Mouse (Mus musculus) forebrain, postnatal 0 days (tissue): ENCODE measurements around the gene Olfr1417. TPM values are rescaled to one million over a fixed set of nuclear protein-coding genes. Genes with fewer than 3 reads are reported as not detected.

Source experiments
- ATAC-seq: fragments of 200-750 bp; cut with Nextera tagmentation; 2 replicates; pipeline ENCODE4 v1.8.0; 2017; ENCODE audit warnings: mild to moderate bottlenecking, moderate library complexity
- DNase-seq: peaks from one replicate; pipeline ENCODE4 v3.0.0-alpha.2; 2015
- H3K27ac ChIP-seq: fragments of 300-500 bp; sonication (generic); 2 replicates; pipeline ENCODE4 v1.5.1; 2014; ENCODE audit warnings: low read depth, mild to moderate bottlenecking, antibody characterized with exemption, low read length, moderate library complexity, mixed read lengths
- H3K27me3 ChIP-seq: fragments of 300-500 bp; sonication (generic); 2 replicates; pipeline ENCODE4 v1.6.1; 2014; ENCODE audit warnings: mild to moderate bottlenecking, low read length, mixed read lengths; ENCODE audit not compliant: insufficient read depth
- H3K36me3 ChIP-seq: fragments of 300-500 bp; sonication (generic); 2 replicates; pipeline ENCODE4 v1.6.1; 2014; ENCODE audit warnings: mild to moderate bottlenecking, moderate library complexity; ENCODE audit not compliant: insufficient read depth
- H3K4me1 ChIP-seq: fragments of 300-500 bp; sonication (generic); 2 replicates; pipeline ENCODE4 v1.6.1; 2014; ENCODE audit warnings: antibody characterized with exemption; ENCODE audit not compliant: insufficient read depth
- H3K4me2 ChIP-seq: fragments of 300-500 bp; sonication (generic); 2 replicates; pipeline ENCODE4 v1.6.1; 2014; ENCODE audit warnings: low read depth, mild to moderate bottlenecking, moderate library complexity
- H3K4me3 ChIP-seq: fragments of 300-500 bp; sonication (generic); 2 replicates; pipeline ENCODE4 v1.5.1; 2014; ENCODE audit warnings: low read depth, low read length, mixed read lengths
- H3K9ac ChIP-seq: fragments of 300-500 bp; sonication (generic); 2 replicates; pipeline ENCODE4 v1.6.1; 2014; ENCODE audit warnings: mild to moderate bottlenecking
- H3K9me3 ChIP-seq: fragments of 300-500 bp; sonication (generic); 2 replicates; pipeline ENCODE4 v1.6.1; 2016; ENCODE audit warnings: low read length
- CTCF ChIP-seq: sonication (generic); IDR thresholded peaks from 2 replicates; pipeline ENCODE4 v1.5.1; 2016; ENCODE audit warnings: antibody characterized with exemption, control low read depth, low read depth
- WGBS: fragments of 180-500 bp; shearing (Covaris S2); extraction: QIAGEN DNeasy Blood & Tissue Kit; methylation state at CpG from one replicate; pipeline ENCODE4 v1.1.7; 2014; 5-methylcytosine and 5-hydroxymethylcytosine counted together
- polyA plus RNA-seq: library from polyadenylated mRNA; unstranded; fragments of >200 nt; fragmentation: Nextera tagmentation; extraction: Ambion mirVana; gene quantifications from 2 replicates; pipeline ENCODE4 v1.2.1, GENCODE M21; 2015
- total RNA-seq: library from RNA; depleted of rRNA; stranded (reverse); fragments of >200 nt; gene quantifications from 2 replicates; pipeline ENCODE4 v1.2.3, GENCODE M21; 2014; rRNA removed

Olfr1417 gene
- total and polyA plus RNA-seq, 2 experiments from 2014 or later, result 0.10 TPM; not detected in 1

DNA sequence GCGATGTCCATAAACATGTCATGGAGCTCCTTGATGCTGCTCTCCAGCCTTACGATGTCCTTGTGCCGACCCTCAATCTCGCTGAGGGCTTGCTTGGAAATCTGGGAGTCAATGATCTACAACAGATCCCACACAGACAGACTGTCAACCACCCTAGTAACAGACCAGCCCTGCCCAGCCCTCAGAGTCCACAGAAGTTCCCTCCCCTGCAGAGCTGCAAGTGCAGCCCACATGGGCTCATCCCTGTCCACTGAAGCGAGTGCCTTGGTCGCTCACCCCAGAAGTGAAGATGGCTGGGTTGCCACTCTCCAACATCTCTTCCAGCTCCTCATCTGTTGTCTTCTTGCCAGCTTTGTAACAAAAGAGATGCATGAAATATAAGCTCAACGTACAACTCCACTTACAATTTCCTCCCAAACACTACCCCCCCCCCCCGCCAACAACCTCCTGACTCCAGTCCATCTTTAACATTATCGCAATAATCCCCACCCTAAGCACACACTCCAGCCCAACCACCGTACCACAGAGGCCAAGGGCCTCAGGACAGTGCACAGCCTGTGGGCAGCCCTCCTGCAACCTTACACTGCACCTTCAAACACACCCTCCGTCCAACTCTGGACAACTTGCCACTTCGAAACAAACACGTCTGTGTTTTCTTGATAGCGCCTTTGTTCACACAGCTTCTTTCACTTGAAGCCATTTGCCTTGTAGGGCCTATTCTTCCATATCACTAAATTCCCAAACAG lies 53.4 kb downstream of the Olfr1417 start:
- Histone ChIP-seq H3K4me1 (no peaks in the 10 kb centered on the region), H3K9ac (no peak overlapping the region), H3K36me3 (peaks cover 11% of the 10 kb centered on the region; the same call in 1 of the 2 replicates), H3K4me3 (no peak overlapping the region), H3K4me2 (no peak overlapping the region), H3K27me3 (no peaks in the 10 kb centered on the region), H3K27ac (no peak overlapping the region), H3K9me3 (no peaks in the 10 kb centered on the region)
- ATAC-seq (no peak), DNase-seq (no peak)
- 92% methylated on average over 14 of the region's 14 CpGs for WGBS
- no peak for TF ChIP-seq CTCF

DNA sequence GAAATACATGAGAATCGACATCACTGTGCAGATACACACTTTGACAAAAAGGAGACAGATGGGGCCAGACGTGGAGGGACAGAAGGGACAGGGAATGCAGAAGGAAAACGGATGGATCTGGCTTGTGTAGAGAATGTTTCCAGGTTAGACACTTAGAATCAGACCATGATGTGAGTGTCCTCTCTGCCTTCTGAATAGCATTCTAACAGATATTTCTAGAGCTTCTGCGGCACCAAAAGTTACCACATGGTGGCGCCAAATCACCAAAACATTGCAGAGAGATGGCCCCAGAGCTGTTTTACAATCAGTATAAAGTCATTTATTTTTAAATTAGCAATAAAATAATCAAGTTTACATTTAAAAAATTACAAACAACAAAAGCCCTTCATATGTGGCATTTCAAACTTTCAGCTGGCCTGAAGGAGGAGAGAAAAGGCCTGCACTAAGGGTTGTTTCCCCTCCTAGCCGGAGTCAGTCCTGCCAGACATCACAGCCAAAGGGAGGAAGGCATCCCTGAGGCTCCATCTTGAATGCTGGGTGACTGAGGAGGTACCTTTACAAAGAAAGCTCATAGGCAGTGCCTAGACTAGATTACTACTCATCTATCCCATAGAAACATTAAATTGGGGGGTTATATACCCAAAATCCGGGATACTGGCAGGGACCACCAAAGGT lies 61.7 kb downstream of the Olfr1417 start:
- Histone ChIP-seq H3K4me2 (no peak overlapping the region), H3K4me3 (no peak overlapping the region), H3K27ac (no peak overlapping the region), H3K36me3 (peaks cover 36% of the 10 kb centered on the region), H3K4me1 (no peaks in the 10 kb centered on the region), H3K9ac (no peak overlapping the region), H3K9me3 (no peaks in the 10 kb centered on the region), H3K27me3 (no peaks in the 10 kb centered on the region)
- DNase-seq, result peak; percentile 79
- TF ChIP-seq CTCF, result peak; percentile 79
- peak; percentile 82 for ATAC-seq
- 57% methylated on average over 7 of the region's 7 CpGs for WGBS

Other genes with a start within 250 kb of the Olfr1417 start
- 2.4 and 2.5 TPM in 2 replicates for gene Ms4a6d, start 234.4 kb downstream of the Olfr1417 start, total RNA-seq
- gene Ms4a6d, start 234.4 kb downstream of the Olfr1417 start, polyA plus RNA-seq, result 2.8 TPM in 2 replicates
- not detected in 2 replicates for gene Ms4a2, start 215.5 kb downstream of the Olfr1417 start, total RNA-seq
- gene Ms4a2, start 215.5 kb downstream of the Olfr1417 start, polyA plus RNA-seq, result not detected in 2 replicates
- 0.23 TPM in 1 of 2 replicates, not detected in the other for gene Ms4a3, start 198.4 kb downstream of the Olfr1417 start, total RNA-seq
- gene Ms4a3, start 198.4 kb downstream of the Olfr1417 start, polyA plus RNA-seq, result not detected in 2 replicates
- gene Oosp2, start 178.7 kb downstream of the Olfr1417 start, total RNA-seq, result not detected in 2 replicates
- 0.60 TPM in 1 of 2 replicates, not detected in the other for gene Oosp2, start 178.7 kb downstream of the Olfr1417 start, polyA plus RNA-seq
- not detected in 2 replicates for gene Oosp1, start 148.1 kb downstream of the Olfr1417 start, total RNA-seq
- gene Oosp1, start 148.1 kb downstream of the Olfr1417 start, polyA plus RNA-seq, result not detected in 2 replicates
- gene Oosp3, start 142.2 kb downstream of the Olfr1417 start, total RNA-seq, result not detected in 2 replicates
- gene Oosp3, start 142.2 kb downstream of the Olfr1417 start, polyA plus RNA-seq, result not detected in 2 replicates
- not detected in 2 replicates for gene Gif, start 91.7 kb downstream of the Olfr1417 start, total RNA-seq
- gene Gif, start 91.7 kb downstream of the Olfr1417 start, polyA plus RNA-seq, result not detected in 2 replicates
- 27.2 and 30.8 TPM in 2 replicates for gene Mrpl16, start 68.8 kb downstream of the Olfr1417 start, total RNA-seq
- gene Mrpl16, start 68.8 kb downstream of the Olfr1417 start, polyA plus RNA-seq, result 46.9 and 52.6 TPM in 2 replicates
- gene Stx3, start 19.8 kb downstream of the Olfr1417 start, total RNA-seq, result 26.6 and 31.3 TPM in 2 replicates
- 20.8 and 27.2 TPM in 2 replicates for gene Stx3, start 19.8 kb downstream of the Olfr1417 start, polyA plus RNA-seq
- not detected in 2 replicates for gene Olfr1418, start 21.8 kb upstream of the Olfr1417 start, total RNA-seq
- not detected in 2 replicates for gene Olfr1418, start 21.8 kb upstream of the Olfr1417 start, polyA plus RNA-seq
- not detected in 2 replicates for gene Olfr1419, start 35.9 kb upstream of the Olfr1417 start, total RNA-seq
- not detected in 2 replicates for gene Olfr1419, start 35.9 kb upstream of the Olfr1417 start, polyA plus RNA-seq
- not detected in 2 replicates for gene Olfr1420, start 47.3 kb upstream of the Olfr1417 start, total RNA-seq
- gene Olfr1420, start 47.3 kb upstream of the Olfr1417 start, polyA plus RNA-seq, result not detected in 2 replicates
- gene Patl1, start 73.2 kb upstream of the Olfr1417 start, total RNA-seq, result 7.2 and 12.1 TPM in 2 replicates
- gene Patl1, start 73.2 kb upstream of the Olfr1417 start, polyA plus RNA-seq, result 7.7 and 11.8 TPM in 2 replicates
- gene Osbp, start 126.7 kb upstream of the Olfr1417 start, total RNA-seq, result 27.3 and 30.3 TPM in 2 replicates
- 2.3 and 3.1 TPM in 2 replicates for gene Osbp, start 126.7 kb upstream of the Olfr1417 start, polyA plus RNA-seq
- gene Olfr1423, start 202.1 kb upstream of the Olfr1417 start, total RNA-seq, result not detected in 2 replicates
- gene Olfr1423, start 202.1 kb upstream of the Olfr1417 start, polyA plus RNA-seq, result not detected in 2 replicates
- gene Olfr1424, start 223.5 kb upstream of the Olfr1417 start, total RNA-seq, result not detected in 2 replicates
- not detected in 2 replicates for gene Olfr1424, start 223.5 kb upstream of the Olfr1417 start, polyA plus RNA-seq
- not detected in 2 replicates for gene Olfr1425, start 238.5 kb upstream of the Olfr1417 start, total RNA-seq
- gene Olfr1425, start 238.5 kb upstream of the Olfr1417 start, polyA plus RNA-seq, result not detected in 2 replicates